Mouse (Mus musculus) forebrain, embryonic 16.5 days (tissue): ENCODE results near the gene Dnajc6. TPM values are rescaled to one million over a fixed set of nuclear protein-coding genes. Genes with fewer than 3 reads are reported as not detected.
A peak's percentile ranks its signal among the peaks of the same experiment; 100 is the strongest.

Experiments used
- ATAC-seq: fragments of 200-750 bp; cut with Nextera tagmentation; 2 replicates; pipeline ENCODE4 v1.8.0; 2017; ENCODE audit warnings: mild to moderate bottlenecking, moderate library complexity
- H3K27ac ChIP-seq: fragments of 300-500 bp; sonication (generic); 2 replicates; pipeline ENCODE4 v1.5.1; 2014; ENCODE audit warnings: low read length, control low read depth
- H3K27me3 ChIP-seq: fragments of 300-500 bp; sonication (generic); replicated peaks from 2 replicates; pipeline ENCODE4 v1.6.1; 2014; ENCODE audit warnings: low read length; ENCODE audit not compliant: control insufficient read depth, insufficient read depth
- H3K36me3 ChIP-seq: fragments of 300-500 bp; sonication (generic); 2 replicates; pipeline ENCODE4 v1.6.1; 2014; ENCODE audit not compliant: control insufficient read depth, insufficient read depth
- H3K4me1 ChIP-seq: fragments of 300-500 bp; sonication (generic); replicated peaks from 2 replicates; pipeline ENCODE4 v1.6.1; 2014; ENCODE audit warnings: low read length; ENCODE audit not compliant: control insufficient read depth, insufficient read depth
- H3K4me2 ChIP-seq: fragments of 300-500 bp; sonication (generic); 2 replicates; pipeline ENCODE4 v1.6.1; 2014; ENCODE audit warnings: mild to moderate bottlenecking, low read length, control low read depth
- H3K4me3 ChIP-seq: fragments of 300-500 bp; sonication (generic); replicated peaks from 2 replicates; pipeline ENCODE4 v1.5.1; 2014; ENCODE audit warnings: mild to moderate bottlenecking, low read length, control low read depth
- H3K9ac ChIP-seq: fragments of 300-500 bp; sonication (generic); replicated peaks from 2 replicates; pipeline ENCODE4 v1.6.1; 2014; ENCODE audit warnings: low read depth, low read length, control low read depth
- H3K9me3 ChIP-seq: fragments of 300-500 bp; sonication (generic); 2 replicates; pipeline ENCODE4 v1.6.1; 2016; ENCODE audit warnings: low read length; ENCODE audit not compliant: control insufficient read depth
- WGBS: fragments of 180-500 bp; shearing (Covaris S2); extraction: QIAGEN DNeasy Blood & Tissue Kit; methylation state at CpG from one replicate; pipeline ENCODE4 v1.1.7; 2014; 5-methylcytosine and 5-hydroxymethylcytosine counted together
- polyA plus RNA-seq: library from polyadenylated mRNA; unstranded; fragments of >200 nt; fragmentation: Nextera tagmentation; extraction: Ambion mirVana; gene quantifications from 2 replicates; pipeline ENCODE4 v1.2.1, GENCODE M21; 2015

Gene Dnajc6
- polyA plus RNA-seq, 1 experiment from 2014 or later, result 34.6 TPM

DNA sequence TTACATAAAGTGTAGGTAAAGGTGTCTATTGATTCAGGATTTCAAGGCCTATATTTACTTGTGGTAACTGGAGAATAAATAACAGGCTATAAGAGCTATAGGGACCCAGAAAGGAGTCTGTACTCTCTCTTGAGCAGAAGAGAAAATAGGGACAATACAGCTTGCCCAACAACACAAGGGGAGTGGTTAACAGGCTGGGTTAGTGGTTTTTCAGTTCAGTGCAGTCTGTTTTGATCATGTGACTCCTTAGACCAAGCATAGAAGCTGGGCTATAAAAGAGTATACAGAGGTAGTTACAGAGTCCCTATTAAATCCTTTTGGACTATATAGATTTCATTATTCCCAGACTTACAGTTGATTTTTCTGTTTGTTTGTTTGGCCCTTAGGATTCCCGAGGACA is 36.3 kb upstream of the Dnajc6 start:
- Histone ChIP-seq H3K9me3 (no peaks in the 10 kb centered on the region), H3K4me3 (no peak overlapping the region), H3K9ac (no peak overlapping the region), H3K4me2 (no peak overlapping the region), H3K4me1 (no peaks in the 10 kb centered on the region), H3K27ac (no peak overlapping the region), H3K36me3 (no peaks in the 10 kb centered on the region), H3K27me3 (no peaks in the 10 kb centered on the region)
- no peak for ATAC-seq
- 82% methylated on average over 1 of the region's 1 CpGs for WGBS

DNA sequence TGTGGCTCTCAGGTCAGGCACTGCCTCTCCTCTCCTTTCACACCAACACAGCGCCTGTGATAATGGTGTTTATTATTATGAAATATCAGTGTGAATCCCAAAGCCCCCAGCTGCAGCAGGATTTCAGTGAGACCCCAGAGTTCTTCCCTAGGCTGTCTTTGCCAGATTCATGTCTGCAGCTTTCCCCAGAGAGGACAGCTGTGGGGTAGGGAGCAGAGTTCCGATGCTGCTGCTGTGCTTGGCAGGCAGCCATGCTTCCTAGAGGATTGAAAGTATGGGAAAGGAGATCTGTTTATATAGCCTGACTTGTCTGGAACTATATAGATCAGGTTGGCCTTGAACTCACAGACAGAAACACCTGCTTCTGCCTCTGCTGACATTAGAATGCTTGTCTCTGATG is 34.4 kb upstream of the Dnajc6 start:
- no peaks in the 10 kb centered on the region for H3K4me1 ChIP-seq
- H3K4me3 ChIP-seq, result no peak overlapping the region
- WGBS, result 76% methylated on average over 2 of the region's 2 CpGs
- H3K9ac ChIP-seq, result no peak overlapping the region
- H3K4me2 ChIP-seq, result no peak overlapping the region
- H3K27me3 ChIP-seq, result no peaks in the 10 kb centered on the region
- no peak for ATAC-seq
- no peak overlapping the region for H3K27ac ChIP-seq
- H3K36me3 ChIP-seq, result no peaks in the 10 kb centered on the region
- no peaks in the 10 kb centered on the region for H3K9me3 ChIP-seq

DNA sequence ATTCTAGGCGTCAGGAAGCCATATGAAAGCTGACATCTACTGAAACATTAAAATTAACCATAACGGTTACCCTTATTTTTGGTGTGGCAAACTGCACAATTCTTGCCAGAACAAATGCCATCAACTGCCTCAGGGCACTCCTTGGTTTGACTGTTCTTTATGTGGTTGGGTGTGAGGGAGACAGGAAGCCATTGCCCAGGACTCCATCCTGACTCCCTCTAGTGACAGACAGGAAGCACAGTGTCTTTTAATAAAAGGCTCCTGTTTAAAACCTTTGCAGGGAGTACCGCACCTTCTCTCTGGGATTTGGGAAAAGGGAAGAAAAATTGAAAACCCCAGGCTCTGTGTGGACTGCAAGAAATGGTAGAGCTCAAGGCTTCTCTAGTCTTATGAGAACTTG is 30.2 kb upstream of the Dnajc6 start:
- 86% methylated on average over 3 of the region's 3 CpGs for WGBS
- ATAC-seq, result no peak
- H3K4me2 ChIP-seq, result no peak overlapping the region
- no peaks in the 10 kb centered on the region for H3K9me3 ChIP-seq
- no peaks in the 10 kb centered on the region for H3K36me3 ChIP-seq
- H3K27me3 ChIP-seq, result no peaks in the 10 kb centered on the region
- no peak overlapping the region for H3K9ac ChIP-seq
- H3K4me1 ChIP-seq, result no peaks in the 10 kb centered on the region
- H3K27ac ChIP-seq, result no peak overlapping the region
- H3K4me3 ChIP-seq, result no peak overlapping the region

DNA sequence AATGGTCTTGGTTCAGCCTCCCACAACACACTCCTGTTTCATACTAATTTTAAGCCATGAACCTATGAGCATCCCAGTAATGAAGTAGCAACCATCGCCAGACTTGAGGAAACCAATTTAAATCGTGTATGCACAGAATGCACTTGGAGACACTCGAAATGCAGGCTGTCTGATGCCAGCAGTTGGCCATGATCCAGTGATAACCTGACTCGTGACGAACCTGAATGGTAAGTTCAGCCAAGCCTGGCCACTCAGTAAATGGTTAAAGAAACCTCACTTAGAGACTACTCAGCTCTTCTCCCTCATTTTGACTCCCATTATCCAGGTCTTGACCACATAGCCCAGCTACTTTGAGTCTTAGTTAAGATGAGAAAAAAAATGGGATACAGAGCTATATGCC is 27.2 kb upstream of the Dnajc6 start:
- Histone ChIP-seq H3K4me1 (no peaks in the 10 kb centered on the region), H3K27me3 (no peaks in the 10 kb centered on the region), H3K36me3 (no peaks in the 10 kb centered on the region), H3K4me2 (no peak overlapping the region), H3K9ac (no peak overlapping the region), H3K9me3 (no peaks in the 10 kb centered on the region), H3K27ac (no peak overlapping the region), H3K4me3 (no peak overlapping the region)
- WGBS, result 50% methylated on average over 5 of the region's 5 CpGs
- ATAC-seq, result no peak

DNA sequence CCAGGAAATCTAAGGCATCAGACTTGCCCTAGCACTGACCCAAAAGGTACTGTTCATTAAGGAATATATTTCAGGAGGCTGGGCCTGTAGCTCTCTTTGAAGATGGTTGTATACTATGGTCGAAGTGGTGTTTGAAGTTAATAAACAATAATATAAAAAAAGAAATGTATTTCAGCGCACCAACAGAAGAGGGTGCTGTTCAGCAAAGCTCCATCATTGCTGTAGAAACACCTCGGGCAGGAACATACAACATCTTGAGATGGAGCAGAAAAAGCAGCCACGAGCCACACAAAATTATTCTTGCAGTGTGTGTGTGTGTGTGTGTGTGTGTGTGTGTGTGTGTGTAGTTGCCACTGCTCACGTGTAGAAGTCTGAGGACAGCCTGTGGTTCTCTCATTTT is 25.9 kb upstream of the Dnajc6 start:
- 59% methylated on average over 5 of the region's 5 CpGs for WGBS
- H3K36me3 ChIP-seq, result no peaks in the 10 kb centered on the region
- no peak overlapping the region for H3K4me3 ChIP-seq
- no peaks in the 10 kb centered on the region for H3K9me3 ChIP-seq
- H3K27ac ChIP-seq, result no peak overlapping the region
- H3K27me3 ChIP-seq, result no peaks in the 10 kb centered on the region
- no peak overlapping the region for H3K4me2 ChIP-seq
- no peaks in the 10 kb centered on the region for H3K4me1 ChIP-seq
- no peak for ATAC-seq
- H3K9ac ChIP-seq, result no peak overlapping the region

DNA sequence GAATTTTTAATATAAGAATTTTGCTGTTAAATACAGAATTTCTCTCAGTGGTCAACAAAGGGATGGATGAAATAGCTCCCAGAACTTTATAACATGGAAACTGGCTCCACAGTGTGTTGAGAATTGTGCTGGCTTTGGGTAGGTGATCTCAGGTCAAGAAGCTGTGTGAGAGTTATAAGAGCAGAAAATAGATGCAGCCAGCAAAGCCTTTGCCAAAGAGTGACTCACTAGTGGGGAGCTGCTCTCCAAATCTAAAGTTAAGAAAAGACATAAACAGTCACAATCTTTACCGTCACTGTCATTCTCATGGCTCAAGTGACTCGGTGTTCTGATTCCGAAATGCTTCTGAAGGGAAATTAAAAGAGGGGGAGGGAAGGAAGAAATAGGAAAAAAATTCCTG is 23.7 kb upstream of the Dnajc6 start:
- Histone ChIP-seq H3K4me2 (no peak overlapping the region), H3K36me3 (no peaks in the 10 kb centered on the region), H3K4me3 (no peak overlapping the region), H3K9ac (no peak overlapping the region), H3K9me3 (no peaks in the 10 kb centered on the region), H3K27me3 (no peaks in the 10 kb centered on the region), H3K4me1 (no peaks in the 10 kb centered on the region), H3K27ac (no peak overlapping the region)
- 94% methylated on average over 3 of the region's 3 CpGs for WGBS
- no peak for ATAC-seq

DNA sequence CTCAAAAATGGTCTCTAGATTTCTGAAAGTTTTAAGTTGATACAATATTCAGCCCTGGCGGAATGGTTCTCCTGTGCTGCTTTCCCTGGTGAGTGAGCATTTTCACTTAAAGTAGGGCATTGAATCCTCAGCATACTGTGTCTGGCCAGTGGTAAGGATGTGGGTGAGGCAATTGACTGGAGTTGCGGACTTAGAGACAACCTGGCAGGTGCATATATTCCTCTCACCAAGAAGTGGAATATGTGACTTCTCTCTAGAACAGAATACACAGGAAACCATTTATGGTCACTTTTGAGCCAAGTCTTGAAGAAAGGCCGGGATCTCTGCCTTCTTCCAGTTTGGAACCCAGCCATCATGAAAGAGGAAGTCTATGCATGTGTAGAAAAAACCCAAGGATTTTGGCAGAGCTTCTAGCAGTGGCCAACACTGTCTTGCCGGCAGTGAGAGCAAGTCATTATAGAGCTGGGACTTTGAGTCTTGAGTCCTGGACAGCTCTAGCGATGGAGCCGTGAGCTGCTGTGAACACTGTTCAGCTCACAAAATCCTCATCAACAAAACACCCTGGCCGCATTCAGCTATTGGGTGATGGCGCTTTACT is 6.0 kb upstream of the Dnajc6 start:
- H3K27ac ChIP-seq, result no peak overlapping the region
- H3K4me2 ChIP-seq, result no peak overlapping the region
- H3K36me3 ChIP-seq, result no peaks in the 10 kb centered on the region
- ATAC-seq, result no peak
- H3K4me1 ChIP-seq, result no peaks in the 10 kb centered on the region
- no peak overlapping the region for H3K4me3 ChIP-seq
- H3K27me3 ChIP-seq, result peaks cover 3% of the 10 kb centered on the region; the same call in 1 of the 2 replicates
- 86% methylated on average over 8 of the region's 8 CpGs for WGBS
- H3K9me3 ChIP-seq, result no peaks in the 10 kb centered on the region
- no peak overlapping the region for H3K9ac ChIP-seq

DNA sequence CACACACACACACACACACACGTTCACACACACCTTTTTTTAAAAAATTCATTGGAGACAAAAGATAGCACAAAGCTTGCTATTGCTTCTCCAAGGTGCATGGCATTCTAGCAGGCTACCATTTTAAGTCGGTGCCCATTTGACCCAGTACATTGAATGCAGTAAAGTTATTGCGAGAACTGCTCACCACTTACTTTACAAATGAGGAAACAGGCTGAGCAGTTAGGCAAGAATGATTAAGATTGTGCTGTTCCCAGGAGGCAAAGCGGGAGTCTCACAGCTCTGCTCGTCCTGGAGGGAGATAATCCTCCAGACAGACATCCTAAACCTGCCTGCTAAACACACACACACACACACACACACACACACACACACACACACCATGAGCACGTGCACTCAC is 4.7 kb upstream of the Dnajc6 start:
- Histone ChIP-seq H3K27ac (no peak overlapping the region), H3K4me3 (no peak overlapping the region)
- 74% methylated on average over 6 of the region's 6 CpGs for WGBS

DNA sequence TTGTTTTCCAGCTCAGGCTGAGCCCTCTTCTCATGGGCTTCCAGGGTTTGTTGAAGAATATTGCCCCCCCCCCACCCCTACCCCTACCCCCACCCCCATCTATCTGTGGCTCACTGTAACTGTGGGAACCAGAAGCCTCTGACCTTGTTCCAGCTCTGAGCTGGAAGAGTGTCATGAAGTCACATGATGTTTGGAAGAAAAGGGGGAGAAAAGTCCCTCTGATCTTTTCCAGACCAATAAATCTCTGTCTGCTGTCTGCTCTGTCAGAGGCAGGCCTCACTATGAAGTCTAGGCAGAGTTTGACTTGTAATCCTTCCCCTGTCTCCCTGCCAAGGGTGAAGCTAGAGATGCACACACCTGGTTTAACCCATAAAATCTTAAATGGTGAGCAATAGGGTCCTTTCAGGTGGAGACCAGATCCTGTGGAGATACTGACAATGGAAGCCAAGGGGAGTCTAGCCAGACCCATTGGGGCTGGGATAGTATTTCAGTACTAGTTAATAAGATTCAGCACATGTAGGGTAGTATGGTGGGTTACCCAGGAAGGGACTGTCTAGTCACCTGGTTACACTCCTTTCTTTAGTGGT is 2.7 kb upstream of the Dnajc6 start:
- Histone ChIP-seq H3K4me2 (no peak overlapping the region), H3K27me3 (peaks cover 19% of the 10 kb centered on the region), H3K9me3 (no peaks in the 10 kb centered on the region), H3K9ac (no peak overlapping the region), H3K36me3 (no peaks in the 10 kb centered on the region), H3K4me1 (peaks cover 11% of the 10 kb centered on the region), H3K27ac (no peak overlapping the region), H3K4me3 (no peak overlapping the region)
- ATAC-seq, result no peak

More for the DNA sequence above, 4.7 kb upstream of the Dnajc6 start:
- Histone ChIP-seq H3K9me3 (no peaks in the 10 kb centered on the region), H3K4me1 (peaks cover 5% of the 10 kb centered on the region), H3K4me2 (no peak overlapping the region), H3K9ac (no peak overlapping the region), H3K36me3 (no peaks in the 10 kb centered on the region), H3K27me3 (peaks cover 7% of the 10 kb centered on the region; the same call in 1 of the 2 replicates)
- ATAC-seq, result no peak

DNA sequence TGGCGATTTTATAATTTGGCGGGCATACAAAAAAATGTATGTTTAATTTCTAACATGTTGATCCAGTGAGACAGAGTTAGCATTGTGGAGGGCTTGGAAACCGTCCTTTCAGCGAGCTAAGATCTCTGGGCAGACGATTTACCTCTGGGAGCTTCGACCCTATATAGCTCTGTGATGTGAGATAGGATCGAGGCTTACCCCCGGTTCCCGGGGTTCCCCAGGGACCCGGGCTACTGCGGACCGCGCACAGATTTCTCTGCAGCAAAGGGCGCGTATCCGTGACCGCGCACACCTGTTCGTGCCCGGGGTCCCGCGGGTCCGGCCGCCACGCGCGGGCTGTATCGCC is 287 bp upstream of the Dnajc6 start:
- peak overlapping the region; percentile 100 for H3K4me2 ChIP-seq
- ATAC-seq, result peak; percentile 61
- no peaks in the 10 kb centered on the region for H3K36me3 ChIP-seq
- peaks cover 11% of the 10 kb centered on the region for H3K4me1 ChIP-seq
- H3K27ac ChIP-seq, result no peak overlapping the region
- H3K9me3 ChIP-seq, result no peaks in the 10 kb centered on the region
- peaks cover 19% of the 10 kb centered on the region for H3K27me3 ChIP-seq
- H3K9ac ChIP-seq, result peak overlapping the region; percentile 55
- H3K4me3 ChIP-seq, result peak overlapping the region; percentile 69
- WGBS, result under 1% methylated on average over 28 of the region's 28 CpGs
